Mouse (Mus musculus): Measurements from ENCODE around the gene Ptpn13. TPM values are rescaled to one million over a fixed set of nuclear protein-coding genes. Genes with fewer than 3 reads are reported as not detected.

Ptpn13 gene
- polyA plus RNA-seq, 1 experiment from 2014 or later, result 14.9 TPM

GRCm38 (mm10) chr5:103447806-103448416 is 22.9 kb downstream of the Ptpn13 start:
- Histone ChIP-seq H3K4me3 (ENCODE audit: low read length) (no peak overlapping the region), H3K27me3 (ENCODE audit: control insufficient read depth, insufficient read depth, low read depth, low read length) (no peaks in the 10 kb centered on the region), H3K27ac (ENCODE audit: low read length) (no peak overlapping the region), H3K9me3 (ENCODE audit: control insufficient read depth, low read length) (peaks cover 4% of the 10 kb centered on the region; the same call in 1 of the 2 replicates), H3K36me3 (ENCODE audit: control insufficient read depth, insufficient read depth, low read length) (peaks cover 2% of the 10 kb centered on the region; the same call in 1 of the 2 replicates), H3K4me2 (ENCODE audit: low read depth, low read length) (no peak overlapping the region), H3K4me1 (replicated peaks; ENCODE audit: control insufficient read depth, insufficient read depth, low read length) (no peaks in the 10 kb centered on the region; the same call in 1 of the 2 replicates), H3K9ac (ENCODE audit: low read length) (no peak overlapping the region)
- WGBS, result 86% methylated on average over 17 of the region's 17 CpGs
- ATAC-seq (ENCODE audit: low read depth), result no peak

- H3K36me3 ChIP-seq (ENCODE audit: control insufficient read depth, insufficient read depth, low read length), result peaks cover 2% of the 10 kb centered on the region; the same call in 1 of the 2 replicates
- ATAC-seq (ENCODE audit: low read depth), result no peak
- peaks cover 4% of the 10 kb centered on the region; the same call in 1 of the 2 replicates for H3K9me3 ChIP-seq (ENCODE audit: control insufficient read depth, low read length)
- no peak overlapping the region for H3K4me3 ChIP-seq (ENCODE audit: low read length)
- H3K4me2 ChIP-seq (ENCODE audit: low read depth, low read length), result no peak overlapping the region
- no peaks in the 10 kb centered on the region for H3K27me3 ChIP-seq (ENCODE audit: control insufficient read depth, insufficient read depth, low read depth, low read length)
- H3K9ac ChIP-seq (ENCODE audit: low read length), result no peak overlapping the region
- 50% methylated on average over 1 of the region's 1 CpGs for WGBS
- no peaks in the 10 kb centered on the region; the same call in 1 of the 2 replicates for H3K4me1 ChIP-seq (replicated peaks; ENCODE audit: control insufficient read depth, insufficient read depth, low read length)
- no peak overlapping the region for H3K27ac ChIP-seq (ENCODE audit: low read length)
These were observed 23.5 kb downstream of the Ptpn13 start for GRCm38 (mm10) chr5:103448470-103448869.

GRCm38 (mm10) chr5:103450663-103451062 is 25.7 kb downstream of the Ptpn13 start:
- H3K4me1 ChIP-seq (replicated peaks; ENCODE audit: control insufficient read depth, insufficient read depth, low read length), result no peaks in the 10 kb centered on the region; the same call in 1 of the 2 replicates
- no peak overlapping the region for H3K9ac ChIP-seq (ENCODE audit: low read length)
- WGBS, result 92% methylated on average over 1 of the region's 1 CpGs
- H3K36me3 ChIP-seq (ENCODE audit: control insufficient read depth, insufficient read depth, low read length), result peaks cover 2% of the 10 kb centered on the region; the same call in 1 of the 2 replicates
- H3K27me3 ChIP-seq (ENCODE audit: control insufficient read depth, insufficient read depth, low read depth, low read length), result no peaks in the 10 kb centered on the region
- H3K27ac ChIP-seq (ENCODE audit: low read length), result no peak overlapping the region
- ATAC-seq (ENCODE audit: low read depth), result no peak
- H3K4me3 ChIP-seq (ENCODE audit: low read length), result no peak overlapping the region
- no peak overlapping the region for H3K4me2 ChIP-seq (ENCODE audit: low read depth, low read length)
- H3K9me3 ChIP-seq (ENCODE audit: control insufficient read depth, low read length), result peaks cover 4% of the 10 kb centered on the region; the same call in 1 of the 2 replicates

- WGBS, result 64% methylated on average over 14 of the region's 14 CpGs
- Histone ChIP-seq H3K27me3 (ENCODE audit: control insufficient read depth, insufficient read depth, low read depth, low read length) (no peaks in the 10 kb centered on the region), H3K27ac (ENCODE audit: low read length) (no peak overlapping the region), H3K9me3 (ENCODE audit: control insufficient read depth, low read length) (peaks cover 4% of the 10 kb centered on the region; the same call in 1 of the 2 replicates), H3K4me3 (ENCODE audit: low read length) (no peak overlapping the region), H3K4me1 (replicated peaks; ENCODE audit: control insufficient read depth, insufficient read depth, low read length) (peaks cover 3% of the 10 kb centered on the region), H3K36me3 (ENCODE audit: control insufficient read depth, insufficient read depth, low read length) (peaks cover 2% of the 10 kb centered on the region; the same call in 1 of the 2 replicates), H3K9ac (ENCODE audit: low read length) (no peak overlapping the region), H3K4me2 (ENCODE audit: low read depth, low read length) (no peak overlapping the region)
- ATAC-seq (ENCODE audit: low read depth), result no peak
These were observed 28.6 kb downstream of the Ptpn13 start for GRCm38 (mm10) chr5:103453361-103454140.

- no peak overlapping the region for H3K9ac ChIP-seq (ENCODE audit: low read length)
- no peaks in the 10 kb centered on the region for H3K9me3 ChIP-seq (ENCODE audit: control insufficient read depth, low read length)
- no peak overlapping the region for H3K27ac ChIP-seq (ENCODE audit: low read length)
- peaks cover 9% of the 10 kb centered on the region for H3K4me1 ChIP-seq (replicated peaks; ENCODE audit: control insufficient read depth, insufficient read depth, low read length)
- no peak overlapping the region for H3K4me2 ChIP-seq (ENCODE audit: low read depth, low read length)
- no peaks in the 10 kb centered on the region for H3K36me3 ChIP-seq (ENCODE audit: control insufficient read depth, insufficient read depth, low read length)
- no peak overlapping the region for H3K4me3 ChIP-seq (ENCODE audit: low read length)
- ATAC-seq (ENCODE audit: low read depth), result no peak
- no peaks in the 10 kb centered on the region for H3K27me3 ChIP-seq (ENCODE audit: control insufficient read depth, insufficient read depth, low read depth, low read length)
- WGBS, result 86% methylated on average over 1 of the region's 1 CpGs
These were observed 31.8 kb downstream of the Ptpn13 start for GRCm38 (mm10) chr5:103456794-103457193.

- no peak overlapping the region for H3K27ac ChIP-seq (ENCODE audit: low read length)
- H3K4me3 ChIP-seq (ENCODE audit: low read length), result no peak overlapping the region
- WGBS, result 30% methylated on average over 8 of the region's 8 CpGs
- H3K4me2 ChIP-seq (ENCODE audit: low read depth, low read length), result no peak overlapping the region
- H3K27me3 ChIP-seq (ENCODE audit: control insufficient read depth, insufficient read depth, low read depth, low read length), result no peaks in the 10 kb centered on the region
- no peaks in the 10 kb centered on the region for H3K36me3 ChIP-seq (ENCODE audit: control insufficient read depth, insufficient read depth, low read length)
- peak overlapping the region; percentile 5; the same call in 1 of the 2 replicates for H3K9ac ChIP-seq (ENCODE audit: low read length)
- peaks cover 9% of the 10 kb centered on the region for H3K4me1 ChIP-seq (replicated peaks; ENCODE audit: control insufficient read depth, insufficient read depth, low read length)
- H3K9me3 ChIP-seq (ENCODE audit: control insufficient read depth, low read length), result no peaks in the 10 kb centered on the region
- peak; percentile 31; the same call in 1 of the 2 replicates for ATAC-seq (ENCODE audit: low read depth)
These were observed 33.4 kb downstream of the Ptpn13 start for GRCm38 (mm10) chr5:103458411-103458810.

GRCm38 (mm10) chr5:103458959-103459675 is 34.1 kb downstream of the Ptpn13 start:
- peak; percentile 28; the same call in 1 of the 2 replicates for ATAC-seq (ENCODE audit: low read depth)
- 56% methylated on average over 8 of the region's 8 CpGs for WGBS

GRCm38 (mm10) chr5:103460903-103461302 is 35.9 kb downstream of the Ptpn13 start:
- H3K36me3 ChIP-seq (ENCODE audit: control insufficient read depth, insufficient read depth, low read length), result no peaks in the 10 kb centered on the region
- H3K9me3 ChIP-seq (ENCODE audit: control insufficient read depth, low read length), result no peaks in the 10 kb centered on the region
- H3K4me1 ChIP-seq (replicated peaks; ENCODE audit: control insufficient read depth, insufficient read depth, low read length), result peaks cover 9% of the 10 kb centered on the region
- H3K27me3 ChIP-seq (ENCODE audit: control insufficient read depth, insufficient read depth, low read depth, low read length), result no peaks in the 10 kb centered on the region
- no peak overlapping the region for H3K27ac ChIP-seq (ENCODE audit: low read length)
- no peak overlapping the region for H3K4me2 ChIP-seq (ENCODE audit: low read depth, low read length)
- no peak for ATAC-seq (ENCODE audit: low read depth)
- no peak overlapping the region for H3K9ac ChIP-seq (ENCODE audit: low read length)
- no peak overlapping the region for H3K4me3 ChIP-seq (ENCODE audit: low read length)
- 57% methylated on average over 6 of the region's 6 CpGs for WGBS

More at GRCm38 (mm10) chr5:103458959-103459675, 34.1 kb downstream of the Ptpn13 start:
- Histone ChIP-seq H3K4me3 (ENCODE audit: low read length) (no peak overlapping the region), H3K4me2 (ENCODE audit: low read depth, low read length) (no peak overlapping the region), H3K27me3 (ENCODE audit: control insufficient read depth, insufficient read depth, low read depth, low read length) (no peaks in the 10 kb centered on the region), H3K4me1 (replicated peaks; ENCODE audit: control insufficient read depth, insufficient read depth, low read length) (peaks cover 9% of the 10 kb centered on the region), H3K9me3 (ENCODE audit: control insufficient read depth, low read length) (no peaks in the 10 kb centered on the region), H3K27ac (ENCODE audit: low read length) (no peak overlapping the region), H3K36me3 (ENCODE audit: control insufficient read depth, insufficient read depth, low read length) (no peaks in the 10 kb centered on the region), H3K9ac (ENCODE audit: low read length) (no peak overlapping the region)
